Mouse (Mus musculus): Measurements from ENCODE around the gene Tead1. TPM values are rescaled to one million over a fixed set of nuclear protein-coding genes. Genes with fewer than 3 reads are reported as not detected.

Tead1 gene
- total and polyA plus RNA-seq, 3 experiments = 0.38 TPM; not detected in 2

DNA sequence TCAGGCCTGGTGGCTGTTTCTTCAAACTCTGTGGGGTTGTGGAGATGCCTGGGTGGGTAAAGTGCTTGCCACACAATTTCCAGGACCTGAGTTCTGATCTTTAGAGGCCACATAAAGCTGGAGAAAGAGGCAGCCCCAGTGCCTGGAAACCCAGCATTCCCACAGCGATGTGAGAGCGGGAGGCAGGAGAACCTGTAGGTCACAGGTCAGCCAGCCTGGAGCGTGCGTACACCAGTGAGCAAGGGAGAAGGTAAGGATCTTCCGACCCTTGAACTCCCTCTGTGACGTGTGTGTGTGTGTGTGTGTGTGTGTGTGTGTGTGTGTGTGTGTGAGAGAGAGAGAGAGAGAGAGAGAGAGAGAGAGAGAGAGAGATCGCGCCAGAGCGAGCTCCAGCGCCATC, 14.4 kb downstream of the Tead1 start:
- no peak for ATAC-seq (ENCODE audit: extremely low read depth, insufficient number of reproducible peaks, low FRiP score, poor library complexity, severe bottlenecking)
- Histone ChIP-seq H3K9me3 (replicated peaks) (peaks cover 13% of the 10 kb centered on the region), H3K4me1 (ENCODE audit: insufficient read depth, low read depth, low read length) (no peaks in the 10 kb centered on the region), H3K4me3 (ENCODE audit: low read depth, low read length) (no peak overlapping the region), H3K27me3 (ENCODE audit: insufficient read depth, low read length) (no peaks in the 10 kb centered on the region), H3K36me3 (replicated peaks) (no peaks in the 10 kb centered on the region)
- DNase-seq (ENCODE audit: low spot score) = no peak
- TF ChIP-seq POLR2AphosphoS5 (IDR thresholded peaks at IDR 0.05; ENCODE audit: insufficient replicate concordance, low read depth, low read length) (no peak), TAL1 (conservative IDR thresholded peaks at IDR 0.05; ENCODE audit: low read depth, low read length) (no peak), GATA1 (IDR thresholded peaks at IDR 0.05; ENCODE audit: borderline replicate concordance, low read length) (no peak), GATA2 (IDR thresholded peaks at IDR 0.05; ENCODE audit: borderline replicate concordance, low read depth, low read length) (no peak), CTCF (IDR thresholded peaks at IDR 0.05; ENCODE audit: low read depth, low read length) (no peak)

DNA sequence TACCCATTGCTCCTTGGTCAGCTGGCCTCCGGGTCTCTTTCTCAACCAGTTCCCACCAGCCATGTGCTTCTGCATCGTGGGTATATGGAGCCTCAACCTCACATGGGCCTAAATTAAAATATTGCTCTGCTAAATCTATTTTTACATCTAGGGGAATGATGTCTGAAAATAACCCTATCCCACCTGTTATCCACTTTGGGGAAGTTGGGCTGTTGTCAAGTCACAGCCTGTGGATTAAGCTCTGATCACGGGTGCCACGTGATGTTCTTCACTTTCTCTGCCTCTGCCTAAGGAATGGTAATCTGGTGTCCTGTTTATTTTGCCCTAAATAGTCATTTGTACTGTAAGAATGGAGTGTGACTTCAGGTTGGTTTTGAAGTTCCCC, 17.7 kb downstream of the Tead1 start:
- no peaks in the 10 kb centered on the region for H3K4me1 ChIP-seq (ENCODE audit: insufficient read depth, low read depth, low read length)
- ATAC-seq (ENCODE audit: extremely low read depth, insufficient number of reproducible peaks, low FRiP score, poor library complexity, severe bottlenecking) = no peak
- H3K36me3 ChIP-seq (replicated peaks) = no peaks in the 10 kb centered on the region
- no peaks in the 10 kb centered on the region; the same call in 1 of the 2 replicates for H3K27me3 ChIP-seq (ENCODE audit: insufficient read depth, low read length)
- TF ChIP-seq POLR2AphosphoS5 (IDR thresholded peaks at IDR 0.05; ENCODE audit: insufficient replicate concordance, low read depth, low read length) = no peak
- TF ChIP-seq CTCF (IDR thresholded peaks at IDR 0.05; ENCODE audit: low read depth, low read length) = no peak
- no peak for TF ChIP-seq TAL1 (conservative IDR thresholded peaks at IDR 0.05; ENCODE audit: low read depth, low read length)
- TF ChIP-seq GATA2 (IDR thresholded peaks at IDR 0.05; ENCODE audit: borderline replicate concordance, low read depth, low read length) = no peak
- no peak for TF ChIP-seq GATA1 (IDR thresholded peaks at IDR 0.05; ENCODE audit: borderline replicate concordance, low read length)
- H3K4me3 ChIP-seq (ENCODE audit: low read depth, low read length) = no peak overlapping the region
- no peak for DNase-seq (ENCODE audit: low spot score)
- peaks cover 19% of the 10 kb centered on the region for H3K9me3 ChIP-seq (replicated peaks)

- Histone ChIP-seq H3K9me3 (replicated peaks) (peaks cover 15% of the 10 kb centered on the region), H3K36me3 (replicated peaks) (no peaks in the 10 kb centered on the region), H3K27me3 (ENCODE audit: insufficient read depth, low read length) (no peaks in the 10 kb centered on the region; the same call in 1 of the 2 replicates), H3K4me3 (ENCODE audit: low read depth, low read length) (no peak overlapping the region), H3K4me1 (ENCODE audit: insufficient read depth, low read depth, low read length) (no peaks in the 10 kb centered on the region)
- DNase-seq (ENCODE audit: low spot score) (no peak), ATAC-seq (ENCODE audit: extremely low read depth, insufficient number of reproducible peaks, low FRiP score, poor library complexity, severe bottlenecking) (no peak)
- no peak for TF ChIP-seq GATA1 (IDR thresholded peaks at IDR 0.05; ENCODE audit: borderline replicate concordance, low read length)
- TF ChIP-seq GATA2 (IDR thresholded peaks at IDR 0.05; ENCODE audit: borderline replicate concordance, low read depth, low read length) = no peak
- no peak for TF ChIP-seq POLR2AphosphoS5 (IDR thresholded peaks at IDR 0.05; ENCODE audit: insufficient replicate concordance, low read depth, low read length)
- TF ChIP-seq TAL1 (conservative IDR thresholded peaks at IDR 0.05; ENCODE audit: low read depth, low read length) = no peak
- TF ChIP-seq CTCF (IDR thresholded peaks at IDR 0.05; ENCODE audit: low read depth, low read length) = no peak
Observed at GRCm38 (mm10) chr7:112697162-112697841, 18.2 kb downstream of the Tead1 start.

DNA sequence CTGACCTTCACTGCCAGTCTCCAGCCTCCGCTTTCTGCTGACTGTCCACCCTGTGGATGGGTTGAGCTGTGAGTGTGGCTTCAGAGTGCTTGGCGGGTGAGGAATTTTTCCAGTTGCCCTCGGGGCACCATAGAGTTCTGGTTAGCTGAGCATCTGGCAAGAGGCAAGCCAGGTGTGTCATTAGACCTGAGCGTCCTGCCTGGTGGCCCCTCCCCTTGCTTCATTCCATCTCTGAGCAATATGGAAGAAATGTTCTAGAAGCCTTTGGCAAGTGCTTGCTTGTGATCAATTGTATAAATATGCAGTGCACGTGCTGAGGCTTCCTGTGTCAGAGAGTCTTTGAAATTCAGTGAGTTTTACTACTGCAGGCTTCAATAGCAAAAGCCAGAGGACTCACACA, 21.0 kb downstream of the Tead1 start:
- H3K36me3 ChIP-seq (replicated peaks) = no peaks in the 10 kb centered on the region
- H3K4me3 ChIP-seq (ENCODE audit: low read depth, low read length) = no peak overlapping the region
- H3K4me1 ChIP-seq (ENCODE audit: insufficient read depth, low read depth, low read length) = no peaks in the 10 kb centered on the region
- H3K9me3 ChIP-seq (replicated peaks) = peaks cover 16% of the 10 kb centered on the region
- TF ChIP-seq POLR2AphosphoS5 (IDR thresholded peaks at IDR 0.05; ENCODE audit: insufficient replicate concordance, low read depth, low read length) (no peak), TAL1 (conservative IDR thresholded peaks at IDR 0.05; ENCODE audit: low read depth, low read length) (no peak), CTCF (IDR thresholded peaks at IDR 0.05; ENCODE audit: low read depth, low read length) (no peak), GATA1 (IDR thresholded peaks at IDR 0.05; ENCODE audit: borderline replicate concordance, low read length) (no peak), GATA2 (IDR thresholded peaks at IDR 0.05; ENCODE audit: borderline replicate concordance, low read depth, low read length) (no peak)
- DNase-seq (ENCODE audit: low spot score) (no peak), ATAC-seq (ENCODE audit: extremely low read depth, insufficient number of reproducible peaks, low FRiP score, poor library complexity, severe bottlenecking) (no peak)
- no peaks in the 10 kb centered on the region; the same call in 1 of the 2 replicates for H3K27me3 ChIP-seq (ENCODE audit: insufficient read depth, low read length)

- no peak overlapping the region for H3K4me3 ChIP-seq (ENCODE audit: low read depth, low read length)
- ATAC-seq (ENCODE audit: extremely low read depth, insufficient number of reproducible peaks, low FRiP score, poor library complexity, severe bottlenecking) (no peak), DNase-seq (ENCODE audit: low spot score) (no peak)
- peaks cover 14% of the 10 kb centered on the region for H3K9me3 ChIP-seq (replicated peaks)
- no peaks in the 10 kb centered on the region; the same call in 1 of the 2 replicates for H3K27me3 ChIP-seq (ENCODE audit: insufficient read depth, low read length)
- H3K4me1 ChIP-seq (ENCODE audit: insufficient read depth, low read depth, low read length) = no peaks in the 10 kb centered on the region
- no peaks in the 10 kb centered on the region for H3K36me3 ChIP-seq (replicated peaks)
- TF ChIP-seq POLR2AphosphoS5 (IDR thresholded peaks at IDR 0.05; ENCODE audit: insufficient replicate concordance, low read depth, low read length) (no peak), GATA1 (IDR thresholded peaks at IDR 0.05; ENCODE audit: borderline replicate concordance, low read length) (no peak), TAL1 (conservative IDR thresholded peaks at IDR 0.05; ENCODE audit: low read depth, low read length) (no peak), GATA2 (IDR thresholded peaks at IDR 0.05; ENCODE audit: borderline replicate concordance, low read depth, low read length) (no peak), CTCF (IDR thresholded peaks at IDR 0.05; ENCODE audit: low read depth, low read length) (no peak)
Observed at GRCm38 (mm10) chr7:112703341-112703740, 24.2 kb downstream of the Tead1 start.

GRCm38 (mm10) chr7:112705870-112706269, 26.8 kb downstream of the Tead1 start:
- H3K4me3 ChIP-seq (ENCODE audit: low read depth, low read length) = no peak overlapping the region
- no peaks in the 10 kb centered on the region for H3K4me1 ChIP-seq (ENCODE audit: insufficient read depth, low read depth, low read length)
- H3K36me3 ChIP-seq (replicated peaks) = no peaks in the 10 kb centered on the region
- H3K27me3 ChIP-seq (ENCODE audit: insufficient read depth, low read length) = no peaks in the 10 kb centered on the region
- no peak for DNase-seq (ENCODE audit: low spot score)
- ATAC-seq (ENCODE audit: extremely low read depth, insufficient number of reproducible peaks, low FRiP score, poor library complexity, severe bottlenecking) = no peak
- TF ChIP-seq GATA2 (IDR thresholded peaks at IDR 0.05; ENCODE audit: borderline replicate concordance, low read depth, low read length) = no peak
- no peak for TF ChIP-seq TAL1 (conservative IDR thresholded peaks at IDR 0.05; ENCODE audit: low read depth, low read length)
- no peak for TF ChIP-seq POLR2AphosphoS5 (IDR thresholded peaks at IDR 0.05; ENCODE audit: insufficient replicate concordance, low read depth, low read length)
- no peak for TF ChIP-seq GATA1 (IDR thresholded peaks at IDR 0.05; ENCODE audit: borderline replicate concordance, low read length)
- no peak for TF ChIP-seq CTCF (IDR thresholded peaks at IDR 0.05; ENCODE audit: low read depth, low read length)
- H3K9me3 ChIP-seq (replicated peaks) = peaks cover 15% of the 10 kb centered on the region
